Mouse (Mus musculus) liver, adult 2 months (tissue): ENCODE data around the gene Eif4g2.

Experiments
- CTCF ChIP-seq: fragments of 200-500 bp; IDR thresholded peaks from 2 replicates; pipeline ENCODE4 v1.5.1; 2011; ENCODE audit warnings: low read depth, low read length, control low read depth
- POLR2A ChIP-seq: fragments of 200-500 bp; IDR thresholded peaks from 2 replicates; pipeline ENCODE4 v1.6.1; 2011; ENCODE audit warnings: low read length, control low read depth; ENCODE audit not compliant: insufficient read depth; ENCODE audit errors: extremely low read depth

DNA sequence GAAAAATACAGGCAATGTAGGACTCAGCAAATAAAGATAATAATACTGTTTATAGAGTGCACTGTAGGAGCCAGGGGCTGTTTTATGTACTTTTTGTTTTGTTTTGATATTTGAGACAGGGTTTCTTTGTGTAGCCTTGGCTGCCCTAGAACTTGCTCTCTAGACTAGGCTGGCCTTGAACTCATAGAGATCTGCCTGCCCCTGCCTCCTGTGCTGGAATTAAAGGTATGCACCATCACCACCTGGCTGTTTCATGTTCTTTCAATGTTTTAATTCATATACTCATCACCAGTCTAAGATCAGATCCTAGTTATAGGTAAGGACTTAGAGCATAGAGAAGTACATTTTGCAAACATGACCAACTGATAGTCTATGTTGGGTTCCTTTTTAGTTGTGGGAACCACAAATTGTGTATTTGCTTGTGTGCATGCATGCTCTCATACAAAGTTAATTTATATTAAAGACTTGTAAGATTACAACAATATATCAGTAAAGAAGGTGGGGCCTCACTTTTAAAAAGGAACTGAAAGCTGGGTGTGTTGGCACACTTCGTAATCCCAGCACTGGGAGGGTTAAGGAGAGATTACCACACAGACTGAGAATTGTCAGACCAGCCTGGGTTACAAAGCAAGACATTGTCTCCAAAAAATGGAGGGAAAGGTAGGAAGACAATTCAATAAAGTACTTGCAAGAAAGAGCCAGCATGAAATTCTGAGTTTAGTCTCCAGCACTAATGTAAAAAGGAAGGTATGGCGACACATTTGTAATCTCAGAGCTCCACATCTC, 41.1 kb upstream of the Eif4g2 start:
- TF ChIP-seq POLR2A = no peak
- TF ChIP-seq CTCF = no peak
